33 mouse cellular contexts compared by ENCODE assay signal in the genomic region with DNA sequence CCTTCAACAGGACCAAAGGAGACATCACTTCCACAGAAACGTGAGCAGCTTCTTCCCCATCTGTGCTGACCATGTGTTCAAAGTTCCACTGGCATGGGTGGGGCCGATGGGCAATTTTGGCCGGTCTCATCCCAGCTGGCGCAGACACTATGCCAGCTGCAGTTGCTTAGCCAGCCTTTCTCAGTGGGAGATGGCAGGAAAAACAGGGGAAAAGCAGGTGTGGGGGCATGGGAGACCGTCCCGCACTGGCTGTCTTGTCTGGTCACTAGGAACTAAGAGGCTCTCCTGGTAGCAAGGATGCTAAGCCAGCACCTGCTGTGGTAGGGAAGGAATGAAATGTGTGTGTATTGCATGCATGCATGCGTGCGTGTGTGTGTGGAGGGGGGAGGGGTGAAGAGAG. TPM values are rescaled to one million over a fixed set of nuclear protein-coding genes. Genes with fewer than 3 reads are reported as not detected.
A peak's percentile ranks its signal among the peaks of the same experiment; 100 is the strongest.
DNase-seq lines count a peak whose midpoint lies in the region; ATAC-seq and TF ChIP-seq lines count a peak whose summit lies in the region.
"Had no signal": no experiment of that assay in that cellular context is flagged by ENCODE, and none has a peak within 500 bp of the region (broad histone marks: within the 10 kb centered on the region; RNA-seq: fewer than 3 reads in every experiment).

No protein-coding gene starts in this region.

- 59% methylated on average over 8 of the region's 8 CpGs for WGBS in forebrain, postnatal 0 days
- WGBS in forebrain, embryonic 15.5 days: 69% methylated on average over 8 of the region's 8 CpGs
- 72% methylated on average over 8 of the region's 8 CpGs for WGBS in midbrain, postnatal 0 days
- 68% methylated on average over 8 of the region's 8 CpGs for WGBS in midbrain, embryonic 15.5 days
- 67% methylated on average over 8 of the region's 8 CpGs for WGBS in liver, embryonic 13.5 days (ENCODE audit: insufficient replicate concordance)

- H3K4me3 ChIP-seq in forebrain, postnatal 0 days (ENCODE audit: low read depth, low read length): no peak overlapping the region
- no peak overlapping the region for H3K4me3 ChIP-seq in forebrain, embryonic 15.5 days
- H3K4me3 ChIP-seq in midbrain, postnatal 0 days (ENCODE audit: low read depth, low read length): no peak overlapping the region
- no peak overlapping the region for H3K4me3 ChIP-seq in midbrain, embryonic 15.5 days
- no peak overlapping the region for H3K4me3 ChIP-seq in liver, embryonic 13.5 days (replicated peaks)
- H3K4me3 ChIP-seq: heart, embryonic 12.5 days; kidney, embryonic 15.5 days; left cerebral cortex, adult 2 months; limb, embryonic 13.5 days; neural tube, embryonic 13.5 days had no signal

- peak; percentile 39 for DNase-seq in forebrain, postnatal 0 days
- DNase-seq in layer of hippocampus, postnatal 10 days (ENCODE audit: low spot score in 2 of 2): peak; percentile 36 to 49
- no peak for DNase-seq in layer of hippocampus, postnatal 36 days
- peak; percentile 66 for DNase-seq in midbrain, postnatal 0 days (ENCODE audit: low spot score)
- no peak for DNase-seq in liver, embryonic 13.5 days
- no peak for DNase-seq in thymus, postnatal 10 days (ENCODE audit: low spot score in 2 of 2)
- DNase-seq: adrenal gland, postnatal 36 days; cerebellum, adult 11-12 months; gastrocnemius, postnatal 25 days; heart, adult 18-20 months; heart, postnatal 10 days; kidney, adult 11 months; kidney, postnatal 36 days; lung, adult 18-20 months; lung, postnatal 10 days; right cerebral cortex, adult 18-20 months; thymus, adult 2 months had no signal

- H3K9ac ChIP-seq in forebrain, postnatal 0 days: no peak overlapping the region
- no peak overlapping the region for H3K9ac ChIP-seq in forebrain, embryonic 15.5 days (replicated peaks)
- no peak overlapping the region for H3K9ac ChIP-seq in midbrain, postnatal 0 days (replicated peaks; ENCODE audit: low read length, poor library complexity, severe bottlenecking)
- no peak overlapping the region for H3K9ac ChIP-seq in midbrain, embryonic 15.5 days
- 0 out of 2 replicates have a peak overlapping the region, but pooled peaks have one; percentile 17 for H3K9ac ChIP-seq in liver, embryonic 13.5 days
- H3K9ac ChIP-seq: heart, embryonic 12.5 days; kidney, embryonic 15.5 days; limb, embryonic 13.5 days; neural tube, embryonic 13.5 days had no signal

- H3K27me3 ChIP-seq in forebrain, postnatal 0 days (ENCODE audit: insufficient read depth, low read length): 0 out of 2 replicates have a peak, but pooled peaks cover 5% of the 10 kb centered on the region
- H3K27me3 ChIP-seq in forebrain, embryonic 15.5 days: 0 out of 2 replicates have a peak, but pooled peaks cover under 1% of the 10 kb centered on the region
- H3K27me3 ChIP-seq in midbrain, postnatal 0 days (ENCODE audit: insufficient read depth, low read length): peaks cover 8% of the 10 kb centered on the region; the same call in 1 of the 2 replicates
- H3K27me3 ChIP-seq in midbrain, embryonic 15.5 days (replicated peaks): peaks cover 4% of the 10 kb centered on the region
- peaks cover 32% of the 10 kb centered on the region for H3K27me3 ChIP-seq in liver, embryonic 13.5 days
- H3K27me3 ChIP-seq: neural tube, embryonic 13.5 days had no signal

- TF ChIP-seq CTCF in forebrain, postnatal 0 days (IDR thresholded peaks at IDR 0.05; ENCODE audit: low read depth): no peak
- TF ChIP-seq CTCF in midbrain, postnatal 0 days (IDR thresholded peaks at IDR 0.05): no peak

- no peaks in the 10 kb centered on the region for H3K9me3 ChIP-seq in forebrain, postnatal 0 days (ENCODE audit: low read length)
- H3K9me3 ChIP-seq in forebrain, embryonic 15.5 days: no peaks in the 10 kb centered on the region
- no peaks in the 10 kb centered on the region for H3K9me3 ChIP-seq in midbrain, postnatal 0 days (ENCODE audit: low read length)
- H3K9me3 ChIP-seq in midbrain, embryonic 15.5 days: no peaks in the 10 kb centered on the region
- H3K9me3 ChIP-seq in liver, embryonic 13.5 days (replicated peaks): no peaks in the 10 kb centered on the region
- H3K9me3 ChIP-seq: heart, embryonic 12.5 days; kidney, embryonic 15.5 days; limb, embryonic 13.5 days; neural tube, embryonic 13.5 days had no signal

- no peak overlapping the region for H3K27ac ChIP-seq in forebrain, postnatal 0 days (ENCODE audit: low read depth, low read length)
- H3K27ac ChIP-seq in forebrain, embryonic 15.5 days (replicated peaks): no peak overlapping the region
- no peak overlapping the region for H3K27ac ChIP-seq in midbrain, postnatal 0 days (ENCODE audit: low read depth, low read length)
- H3K27ac ChIP-seq in midbrain, embryonic 15.5 days: no peak overlapping the region
- H3K27ac ChIP-seq in liver, embryonic 13.5 days: no peak overlapping the region
- H3K27ac ChIP-seq: kidney, embryonic 15.5 days; left cerebral cortex, adult 2 months; limb, embryonic 13.5 days; neural tube, embryonic 13.5 days; stomach, postnatal 0 days had no signal

- H3K4me1 ChIP-seq in forebrain, postnatal 0 days (ENCODE audit: insufficient read depth): no peaks in the 10 kb centered on the region
- H3K4me1 ChIP-seq in forebrain, embryonic 15.5 days: peaks cover 15% of the 10 kb centered on the region
- no peaks in the 10 kb centered on the region for H3K4me1 ChIP-seq in midbrain, postnatal 0 days (ENCODE audit: insufficient read depth, low read length)
- peaks cover 13% of the 10 kb centered on the region for H3K4me1 ChIP-seq in midbrain, embryonic 15.5 days
- H3K4me1 ChIP-seq in liver, embryonic 13.5 days (replicated peaks): peaks cover 79% of the 10 kb centered on the region
- H3K4me1 ChIP-seq: heart, embryonic 12.5 days had no signal

- peak; percentile 10; the same call in 1 of the 2 replicates for ATAC-seq in forebrain, postnatal 0 days
- ATAC-seq in forebrain, embryonic 15.5 days (replicated peaks): no peak
- no peak; the same call in 1 of the 2 replicates for ATAC-seq in midbrain, postnatal 0 days (ENCODE audit: low FRiP score)
- ATAC-seq in midbrain, embryonic 15.5 days (replicated peaks): no peak
- ATAC-seq in liver, embryonic 13.5 days (ENCODE audit: low read depth): no peak
- ATAC-seq: CD4-positive, CD25-positive, alpha-beta regulatory T cell, adult 4 months; forebrain, embryonic 14.5 days; Patski had no signal

- no peak overlapping the region for H3K4me2 ChIP-seq in forebrain, postnatal 0 days (ENCODE audit: low read depth)
- no peak overlapping the region for H3K4me2 ChIP-seq in forebrain, embryonic 15.5 days (replicated peaks)
- no peak overlapping the region for H3K4me2 ChIP-seq in midbrain, postnatal 0 days (ENCODE audit: low read depth, low read length, poor library complexity, severe bottlenecking)
- H3K4me2 ChIP-seq in midbrain, embryonic 15.5 days: no peak overlapping the region
- peak overlapping the region; percentile 21; the same call in 1 of the 2 replicates for H3K4me2 ChIP-seq in liver, embryonic 13.5 days
- H3K4me2 ChIP-seq: heart, embryonic 12.5 days; kidney, embryonic 15.5 days; limb, embryonic 13.5 days; midbrain, embryonic 11.5 days; neural tube, embryonic 13.5 days had no signal

- H3K36me3 ChIP-seq in forebrain, postnatal 0 days (ENCODE audit: insufficient read depth): no peaks in the 10 kb centered on the region
- H3K36me3 ChIP-seq in forebrain, embryonic 15.5 days: no peaks in the 10 kb centered on the region
- no peaks in the 10 kb centered on the region for H3K36me3 ChIP-seq in midbrain, postnatal 0 days (ENCODE audit: insufficient read depth, low read length)
- H3K36me3 ChIP-seq in midbrain, embryonic 15.5 days (replicated peaks): no peaks in the 10 kb centered on the region
- H3K36me3 ChIP-seq in liver, embryonic 13.5 days: no peaks in the 10 kb centered on the region
- H3K36me3 ChIP-seq: heart, embryonic 12.5 days; kidney, embryonic 15.5 days; limb, embryonic 13.5 days; neural tube, embryonic 13.5 days had no signal

RNA-seq across cellular contexts. Expression of a gene that starts 4.2 kb away (rescaled TPM):
- 0.46 and 2.8 TPM in 2 replicates for total RNA-seq in forebrain, postnatal 0 days (2014; rRNA removed)
- polyA plus RNA-seq in forebrain, postnatal 0 days (2015; fragmentation: Nextera tagmentation; extraction: Ambion mirVana): 6.0 and 9.1 TPM in 2 replicates
- polyA plus RNA-seq in forebrain, embryonic 15.5 days (2015; fragmentation: Nextera tagmentation; extraction: Ambion mirVana): 4.5 and 6.6 TPM in 2 replicates
- total RNA-seq in layer of hippocampus, postnatal 10 days (2021): 1 to 10 TPM; 5.7 to 6.9 TPM
- 1 to 10 TPM; 3.3 to 6.6 TPM for total RNA-seq in layer of hippocampus, postnatal 36 days (2021)
- total RNA-seq in midbrain, postnatal 0 days (2014; rRNA removed): 0.27 TPM in 1 of 2 replicates, not detected in the other
- 2.0 and 4.5 TPM in 2 replicates for polyA plus RNA-seq in midbrain, postnatal 0 days (2015; fragmentation: Nextera tagmentation; extraction: Ambion mirVana)
- 0.36 TPM in 1 of 2 replicates, not detected in the other for polyA plus RNA-seq in midbrain, embryonic 15.5 days (2015; fragmentation: Nextera tagmentation; extraction: Ambion mirVana)
- polyA plus RNA-seq in liver, embryonic 13.5 days (2015; fragmentation: Nextera tagmentation; extraction: Ambion mirVana): 11.4 and 14.2 TPM in 2 replicates
- total RNA-seq: adrenal gland, adult 18-20 months; gastrocnemius, postnatal 25 days; heart, adult 18-20 months; heart, postnatal 10 days; monocyte, adult 5-6 weeks had no signal
- polyA plus RNA-seq: CD4-positive, CD25-positive, alpha-beta regulatory T cell, adult 4 months; embryonic facial prominence, embryonic 14.5 days; midbrain, embryonic 11.5 days; Patski had no signal

RNA-seq across cellular contexts. Expression of a gene that starts 10.9 kb away (rescaled TPM):
- total RNA-seq in forebrain, postnatal 0 days (2014; rRNA removed): 7.5 and 11.9 TPM in 2 replicates
- 2.3 and 2.4 TPM in 2 replicates for polyA plus RNA-seq in forebrain, postnatal 0 days (2015; fragmentation: Nextera tagmentation; extraction: Ambion mirVana)
- 4.0 and 4.1 TPM in 2 replicates for polyA plus RNA-seq in forebrain, embryonic 15.5 days (2015; fragmentation: Nextera tagmentation; extraction: Ambion mirVana)
- total RNA-seq in layer of hippocampus, postnatal 10 days (2021): 10 to 100 TPM; 10.4 to 10.7 TPM
- total RNA-seq in layer of hippocampus, postnatal 36 days (2021): 10 to 100 TPM; 10.0 to 11.7 TPM
- 13.6 and 15.2 TPM in 2 replicates for total RNA-seq in midbrain, postnatal 0 days (2014; rRNA removed)
- 3.0 and 3.1 TPM in 2 replicates for polyA plus RNA-seq in midbrain, postnatal 0 days (2015; fragmentation: Nextera tagmentation; extraction: Ambion mirVana)
- polyA plus RNA-seq in midbrain, embryonic 15.5 days (2015; fragmentation: Nextera tagmentation; extraction: Ambion mirVana): 4.0 and 4.2 TPM in 2 replicates
- 0.75 and 0.94 TPM in 2 replicates for polyA plus RNA-seq in liver, embryonic 13.5 days (2015; fragmentation: Nextera tagmentation; extraction: Ambion mirVana)

RNA-seq across cellular contexts. Expression of a gene that starts 23.1 kb away (rescaled TPM):
- 0.62 and 1.3 TPM in 2 replicates for total RNA-seq in forebrain, postnatal 0 days (2014; rRNA removed)
- 1.5 and 1.7 TPM in 2 replicates for polyA plus RNA-seq in forebrain, postnatal 0 days (2015; fragmentation: Nextera tagmentation; extraction: Ambion mirVana)
- polyA plus RNA-seq in forebrain, embryonic 15.5 days (2015; fragmentation: Nextera tagmentation; extraction: Ambion mirVana): 0.60 and 0.74 TPM in 2 replicates
- 1 to 10 TPM; 1.0 to 1.8 TPM for total RNA-seq in layer of hippocampus, postnatal 10 days (2021)
- total RNA-seq in layer of hippocampus, postnatal 36 days (2021): 1 to 10 TPM; 1.2 to 1.3 TPM
- total RNA-seq in midbrain, postnatal 0 days (2014; rRNA removed): 1.6 and 3.2 TPM in 2 replicates
- 1.8 and 2.7 TPM in 2 replicates for polyA plus RNA-seq in midbrain, postnatal 0 days (2015; fragmentation: Nextera tagmentation; extraction: Ambion mirVana)
- 1.2 and 1.8 TPM in 2 replicates for polyA plus RNA-seq in midbrain, embryonic 15.5 days (2015; fragmentation: Nextera tagmentation; extraction: Ambion mirVana)
- polyA plus RNA-seq in liver, embryonic 13.5 days (2015; fragmentation: Nextera tagmentation; extraction: Ambion mirVana): 9.0 and 11.2 TPM in 2 replicates
- total RNA-seq: monocyte, adult 5-6 weeks had no signal

RNA-seq across cellular contexts. Expression of a gene that starts 23.5 kb away (rescaled TPM):
- total RNA-seq in forebrain, postnatal 0 days (2014; rRNA removed): 0.15 and 0.29 TPM in 2 replicates
- 0.28 and 0.35 TPM in 2 replicates for polyA plus RNA-seq in forebrain, postnatal 0 days (2015; fragmentation: Nextera tagmentation; extraction: Ambion mirVana)
- 0.87 and 1.1 TPM in 2 replicates for polyA plus RNA-seq in forebrain, embryonic 15.5 days (2015; fragmentation: Nextera tagmentation; extraction: Ambion mirVana)
- under 1 TPM; 0.55 to 0.98 TPM for total RNA-seq in layer of hippocampus, postnatal 10 days (2021)
- total RNA-seq in layer of hippocampus, postnatal 36 days (2021): 1 to 10 TPM; 1.0 to 1.3 TPM
- 0.57 and 0.77 TPM in 2 replicates for total RNA-seq in midbrain, postnatal 0 days (2014; rRNA removed)
- 0.13 and 0.15 TPM in 2 replicates for polyA plus RNA-seq in midbrain, postnatal 0 days (2015; fragmentation: Nextera tagmentation; extraction: Ambion mirVana)
- 0.25 and 0.46 TPM in 2 replicates for polyA plus RNA-seq in midbrain, embryonic 15.5 days (2015; fragmentation: Nextera tagmentation; extraction: Ambion mirVana)
- polyA plus RNA-seq in liver, embryonic 13.5 days (2015; fragmentation: Nextera tagmentation; extraction: Ambion mirVana): 0.17 TPM in 2 replicates
- total RNA-seq: heart, postnatal 10 days; monocyte, adult 5-6 weeks had no signal
- polyA plus RNA-seq: CD4-positive, CD25-positive, alpha-beta regulatory T cell, adult 4 months had no signal

RNA-seq across cellular contexts. Expression of a gene that starts 31.1 kb away (rescaled TPM):
- 0.24 TPM in 1 of 2 replicates, not detected in the other for total RNA-seq in forebrain, postnatal 0 days (2014; rRNA removed)
- not detected in 2 replicates for polyA plus RNA-seq in forebrain, postnatal 0 days (2015; fragmentation: Nextera tagmentation; extraction: Ambion mirVana)
- not detected in 2 replicates for polyA plus RNA-seq in forebrain, embryonic 15.5 days (2015; fragmentation: Nextera tagmentation; extraction: Ambion mirVana)
- total RNA-seq in layer of hippocampus, postnatal 10 days (2021): under 1 TPM; 0.16 TPM
- total RNA-seq in layer of hippocampus, postnatal 36 days (2021): under 1 TPM; 0.13 to 0.15 TPM
- total RNA-seq in midbrain, postnatal 0 days (2014; rRNA removed): 0.11 TPM in 1 of 2 replicates, not detected in the other
- 0.05 TPM in 1 of 2 replicates, not detected in the other for polyA plus RNA-seq in midbrain, postnatal 0 days (2015; fragmentation: Nextera tagmentation; extraction: Ambion mirVana)
- not detected in 2 replicates for polyA plus RNA-seq in midbrain, embryonic 15.5 days (2015; fragmentation: Nextera tagmentation; extraction: Ambion mirVana)
- polyA plus RNA-seq in liver, embryonic 13.5 days (2015; fragmentation: Nextera tagmentation; extraction: Ambion mirVana): 0.17 and 0.28 TPM in 2 replicates
- total RNA-seq: monocyte, adult 5-6 weeks had no signal
- polyA plus RNA-seq: forebrain, embryonic 14.5 days; heart, embryonic 12.5 days; limb, embryonic 13.5 days; midbrain, embryonic 11.5 days; neural tube, embryonic 13.5 days; small intestine, adult 2 months had no signal

Comparison
In these comparisons a context has a peak if more than half of its experiments do, and no peak if none do; other contexts are left out.
1. DNase-seq: peak in forebrain, postnatal 0 days (single experiment), layer of hippocampus, postnatal 10 days (2 of 2) and midbrain, postnatal 0 days (single experiment); none in layer of hippocampus, postnatal 36 days (0 of 2), liver, embryonic 13.5 days (single experiment) and thymus, postnatal 10 days (0 of 2).